Mouse (Mus musculus): ENCODE measurements at regions not wholly inside any gene's neighbourhood (a gene's known extent, or its start where the extent isn't known, plus 50 kb on each side); places are given as distances from the start of the nearest gene placed in this dataset.

DNA sequence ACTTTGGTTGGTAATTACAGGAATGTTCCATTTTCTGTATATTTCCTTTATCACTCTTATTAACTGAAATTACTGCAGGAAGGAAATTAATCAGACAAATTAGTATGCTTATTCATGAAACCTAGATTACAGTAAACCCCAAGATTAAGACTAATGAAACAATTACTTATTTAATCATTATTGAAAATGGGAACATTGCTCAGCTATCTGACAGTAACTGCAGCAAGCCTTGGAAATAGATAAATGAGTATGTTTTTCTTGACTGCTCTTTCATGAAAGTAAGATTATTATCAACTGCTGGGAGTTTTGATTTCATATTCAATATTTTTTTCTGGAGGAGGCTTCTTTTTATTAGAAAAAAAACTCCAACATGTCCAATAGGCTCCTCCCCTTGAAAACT, 230.8 kb upstream of the Mmadhc start:
- DNase-seq (ENCODE audit: low spot score), result no peak

DNA sequence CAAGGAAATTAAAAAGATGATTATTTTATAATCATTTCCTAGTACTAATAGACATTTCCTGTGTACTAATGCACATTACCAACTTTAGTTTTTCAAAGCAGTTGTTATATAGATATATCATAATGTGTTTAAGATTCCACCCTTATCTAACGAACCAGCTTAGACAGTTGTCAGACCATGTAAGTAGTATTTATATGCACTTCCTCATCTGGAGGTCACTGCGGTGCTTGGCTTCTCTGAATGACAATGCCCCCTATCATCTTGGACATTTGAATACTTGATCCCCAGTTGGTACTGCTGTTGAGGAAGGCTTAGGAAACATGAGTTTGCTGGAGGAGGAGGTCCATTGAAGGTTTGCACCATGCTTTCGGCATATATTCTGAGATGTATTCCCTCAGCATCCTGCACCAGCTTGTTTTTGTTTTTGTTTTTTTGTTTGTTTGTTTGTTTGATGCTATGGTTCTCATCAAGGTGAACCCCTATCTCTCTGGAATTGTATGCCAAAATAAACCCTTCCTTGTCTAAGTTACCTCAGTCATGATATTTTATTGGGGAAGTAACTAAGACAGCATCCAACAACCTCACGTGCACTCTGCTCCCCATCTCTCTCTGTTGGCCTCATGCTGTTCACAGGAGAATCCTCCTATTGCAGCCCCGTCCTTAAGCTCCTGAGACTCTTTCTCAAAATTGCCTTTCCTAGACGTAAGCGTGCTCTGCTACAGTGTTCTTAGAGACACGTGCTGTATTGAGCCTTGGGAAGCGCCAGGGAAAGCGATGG, 228.4 kb upstream of the Mmadhc start:
- no peak for DNase-seq (ENCODE audit: low spot score)

GRCm38 (mm10) chr2:50520169-50520568, 223.6 kb upstream of the Mmadhc start:
- DNase-seq (ENCODE audit: low spot score), result no peak

DNA sequence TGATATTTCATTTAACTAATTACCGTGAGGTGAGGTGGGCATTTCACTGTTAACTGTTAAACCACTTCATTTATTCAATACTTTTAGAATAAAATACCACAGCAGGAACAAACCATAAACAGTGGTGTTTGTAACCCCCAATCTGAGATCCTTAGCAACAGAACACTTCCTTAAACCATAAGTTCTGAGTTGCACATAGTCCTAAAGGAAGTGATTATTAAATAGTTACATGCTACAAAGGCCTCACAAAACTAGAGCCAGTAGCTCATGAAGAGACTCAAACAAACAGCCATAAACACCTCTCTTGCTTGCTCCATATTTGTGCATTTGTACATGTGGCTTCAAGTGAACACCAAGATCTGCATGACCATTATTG, 222.5 kb upstream of the Mmadhc start:
- DNase-seq (ENCODE audit: low spot score), result no peak

- no peak for DNase-seq (ENCODE audit: low spot score)
Observed at GRCm38 (mm10) chr2:50518371-50519128, 221.9 kb upstream of the Mmadhc start.

GRCm38 (mm10) chr2:50513276-50513675, 216.7 kb upstream of the Mmadhc start:
- DNase-seq (ENCODE audit: low spot score), result no peak

- no peak for DNase-seq (ENCODE audit: low spot score)
Observed at GRCm38 (mm10) chr2:50498713-50499112, 202.1 kb upstream of the Mmadhc start.

GRCm38 (mm10) chr2:50496057-50496433, 199.4 kb upstream of the Mmadhc start:
- DNase-seq (ENCODE audit: low spot score), result no peak

DNA sequence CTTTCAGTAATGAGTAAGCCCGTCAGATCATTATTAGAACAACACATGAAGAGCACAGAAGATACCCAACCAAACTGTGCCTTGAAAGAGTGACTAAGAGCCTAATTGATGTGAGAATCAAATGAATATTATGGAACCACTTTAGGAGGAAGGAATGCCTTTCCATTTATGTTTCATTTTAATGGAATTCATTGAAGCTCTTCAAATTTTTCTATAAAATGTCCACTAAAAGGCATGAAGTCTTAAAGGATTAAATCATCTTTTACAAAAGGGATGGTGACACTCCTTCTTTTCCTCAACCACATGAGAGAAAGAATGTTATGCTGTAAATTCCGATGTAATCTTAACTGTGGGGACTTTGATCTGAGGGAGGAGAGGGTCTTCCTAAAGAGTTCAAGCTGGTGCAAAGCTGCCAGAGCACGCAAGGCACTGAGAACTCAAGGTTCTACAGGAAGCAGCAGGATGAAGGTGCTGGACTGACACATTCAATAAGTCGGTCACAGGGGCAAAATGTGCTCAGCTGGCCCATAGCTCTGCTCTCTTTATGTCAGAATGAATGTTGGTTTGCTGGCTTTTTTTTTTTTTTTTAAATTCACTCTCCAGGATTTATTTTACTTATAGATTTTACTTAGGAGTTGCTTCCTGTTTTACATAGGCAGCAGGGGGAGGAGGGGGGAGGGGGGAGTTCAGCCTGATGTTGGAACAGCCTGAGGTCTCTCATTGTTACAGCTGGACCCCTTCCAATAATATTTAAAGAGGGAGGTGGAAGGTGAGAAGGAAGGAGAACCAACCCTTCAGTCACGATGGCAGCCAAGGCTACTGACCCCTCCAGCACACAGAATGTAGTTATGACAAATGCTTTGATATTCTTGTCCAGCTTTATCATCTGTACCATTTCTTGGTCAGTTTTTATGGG, 198.8 kb upstream of the Mmadhc start:
- no peak for DNase-seq (ENCODE audit: low spot score)

GRCm38 (mm10) chr2:50493597-50494335, 197.2 kb upstream of the Mmadhc start:
- no peak for DNase-seq (ENCODE audit: low spot score)

- DNase-seq (ENCODE audit: low spot score), result no peak
Observed at GRCm38 (mm10) chr2:50463799-50464198, 167.2 kb upstream of the Mmadhc start.

GRCm38 (mm10) chr2:50462378-50462777, 165.8 kb upstream of the Mmadhc start:
- no peak for DNase-seq (ENCODE audit: low spot score)

- DNase-seq (ENCODE audit: low spot score), result no peak
Observed at GRCm38 (mm10) chr2:50456654-50457053, 160.1 kb upstream of the Mmadhc start.

DNA sequence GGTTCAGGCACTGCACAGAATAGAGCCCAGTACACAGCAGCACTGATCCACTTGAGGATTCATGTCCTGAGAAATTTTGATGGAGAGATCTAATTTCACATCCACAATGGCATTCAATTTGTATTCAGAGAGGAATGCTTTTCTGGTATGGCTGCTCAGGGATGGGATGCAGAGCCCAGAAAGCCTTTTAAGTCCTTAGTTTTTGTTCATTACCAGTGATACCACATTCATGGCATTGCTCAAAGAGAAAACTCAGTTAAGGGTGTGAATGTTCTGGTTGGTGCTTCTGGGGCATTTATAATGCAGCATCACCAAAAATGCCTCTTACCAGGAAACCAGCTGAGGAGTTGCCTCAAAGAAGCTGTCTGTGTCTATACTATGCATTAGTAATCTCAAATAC, 151.5 kb upstream of the Mmadhc start:
- DNase-seq (ENCODE audit: low spot score), result no peak

- no peak for DNase-seq (ENCODE audit: low spot score)
Observed at GRCm38 (mm10) chr2:50445963-50446485, 149.4 kb upstream of the Mmadhc start.

- no peak for DNase-seq (ENCODE audit: low spot score)
Observed at GRCm38 (mm10) chr2:50440333-50440732, 143.7 kb upstream of the Mmadhc start.

DNA sequence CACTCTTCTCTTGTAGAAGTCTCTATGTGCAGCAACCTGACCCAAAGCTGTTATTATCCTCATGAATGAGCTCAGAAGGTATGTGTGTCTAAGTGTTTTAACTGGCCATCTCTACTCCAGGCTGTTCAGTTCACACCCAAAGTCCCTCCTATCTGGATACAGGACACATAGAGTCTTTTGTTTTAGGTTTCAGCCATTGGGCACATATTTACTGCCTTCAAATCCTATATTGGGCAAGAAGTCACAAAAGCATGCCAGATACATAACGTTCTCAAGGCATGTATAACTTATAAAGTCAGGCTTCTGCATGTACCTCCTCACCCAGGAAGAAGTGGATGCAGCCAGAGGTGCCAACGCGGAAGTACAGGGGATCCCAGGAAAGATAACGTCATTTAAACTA, 136.6 kb upstream of the Mmadhc start:
- no peak for DNase-seq (ENCODE audit: low spot score)

DNA sequence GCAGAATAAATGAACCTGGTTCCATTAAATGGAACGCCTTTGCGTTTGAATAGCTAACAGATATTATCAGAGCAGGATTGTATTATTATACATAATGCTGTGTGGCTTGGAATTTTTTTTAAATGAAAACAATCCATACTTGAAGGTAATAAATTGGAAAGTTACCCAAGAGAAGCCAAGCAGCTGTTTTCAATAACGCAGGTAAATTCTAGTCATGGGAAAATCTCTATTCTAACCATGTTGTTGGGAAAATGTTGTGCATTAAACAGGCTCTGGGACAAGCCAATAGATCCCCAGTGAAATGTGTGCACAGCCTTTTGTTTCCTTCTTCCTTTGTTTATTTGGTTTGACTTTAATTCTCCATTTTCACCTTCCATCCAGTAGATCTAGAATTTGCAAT, 128.6 kb upstream of the Mmadhc start:
- DNase-seq (ENCODE audit: low spot score), result no peak

DNA sequence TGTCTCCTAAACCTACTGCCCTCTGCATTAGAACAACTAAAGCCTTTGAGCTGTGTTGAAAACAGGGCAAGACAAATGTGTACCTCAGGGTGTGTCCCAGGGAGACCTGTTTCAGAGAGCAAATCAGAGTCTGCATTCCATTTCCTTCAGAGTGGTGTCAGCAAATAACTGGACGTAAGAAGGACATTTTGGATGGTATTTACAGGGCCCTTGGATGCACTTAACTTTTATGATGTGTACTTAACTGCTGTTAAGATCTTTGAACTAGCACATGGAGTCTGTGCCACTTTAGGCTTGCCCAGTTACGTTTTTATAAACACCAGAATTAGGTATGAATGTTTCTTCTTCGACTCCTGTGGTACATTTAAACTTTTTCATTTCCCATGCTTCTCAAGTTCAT, 123.0 kb upstream of the Mmadhc start:
- DNase-seq (ENCODE audit: low spot score), result no peak

- DNase-seq (ENCODE audit: low spot score), result no peak
Observed at GRCm38 (mm10) chr2:50417643-50418042, 121.0 kb upstream of the Mmadhc start.

- no peak for DNase-seq (ENCODE audit: low spot score)
Observed at GRCm38 (mm10) chr2:50417135-50417534, 120.5 kb upstream of the Mmadhc start.

- no peak for DNase-seq (ENCODE audit: low spot score)
Observed at GRCm38 (mm10) chr2:50416056-50416455, 119.5 kb upstream of the Mmadhc start.
